7 mouse cellular contexts compared by ENCODE assay signal in the genomic region with DNA sequence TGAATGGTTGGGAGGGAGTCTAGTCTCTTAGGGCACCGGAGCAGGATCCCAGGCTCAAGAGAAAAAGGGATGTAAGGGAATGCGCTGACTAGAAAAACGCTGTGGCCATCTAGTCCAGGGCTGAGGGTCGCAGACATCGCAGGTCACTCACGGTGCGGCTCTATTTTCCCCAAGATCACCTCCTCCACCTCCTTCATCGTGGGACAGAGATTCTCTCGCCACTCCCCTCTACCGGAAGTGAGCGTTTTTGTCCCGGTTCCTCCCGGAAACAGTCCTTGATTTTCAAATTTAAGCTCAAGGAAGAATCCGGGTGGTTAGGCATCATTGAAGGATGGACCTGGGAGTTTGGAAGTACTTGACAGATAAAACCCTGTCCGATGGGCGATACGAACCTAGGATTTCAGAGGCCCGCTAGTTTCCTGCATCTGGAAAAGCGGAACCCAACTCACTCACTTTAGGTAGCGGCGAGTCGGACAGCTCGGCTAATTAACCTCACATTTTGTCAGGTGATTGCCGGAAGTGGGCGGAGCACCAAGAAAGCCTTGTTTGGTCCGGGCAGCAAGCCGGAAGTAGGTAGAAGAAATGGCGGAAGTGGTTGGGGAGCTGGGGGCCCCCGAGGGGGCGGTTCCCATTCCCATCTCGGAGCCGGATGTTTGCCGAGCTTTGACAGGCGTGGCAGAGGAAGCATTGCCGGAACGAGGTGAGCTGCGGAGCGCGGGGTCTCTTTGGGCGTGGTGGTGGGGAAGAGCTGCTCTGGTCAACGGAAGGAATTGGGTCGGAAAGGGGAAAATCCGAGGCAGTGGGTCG. TPM values are rescaled to one million over a fixed set of nuclear protein-coding genes. Genes with fewer than 3 reads are reported as not detected.
DNase-seq lines count a peak whose midpoint lies in the region; ATAC-seq and TF ChIP-seq lines count a peak whose summit lies in the region.

A gene (minus strand): TSS at position 239 of the 807 bp plus-strand sequence.
A gene (plus strand): TSS at position 308 of the 807 bp plus-strand sequence.

- peak within 1 kb of the TSS; percentile 91 for H3K27ac ChIP-seq in embryonic facial prominence, embryonic 10.5 days (replicated peaks)
- peak within 1 kb of the TSS; percentile 89 for H3K27ac ChIP-seq in intestine, postnatal 0 days (ENCODE audit: low read depth, low read length)
- peak within 1 kb of the TSS; percentile 80 for H3K27ac ChIP-seq in midbrain, embryonic 12.5 days (replicated peaks)
- H3K27ac ChIP-seq in small intestine, adult 2 months (ENCODE audit: insufficient read depth, low read depth, low read length), result peak within 1 kb of the TSS; percentile 83

- peaks cover 16% of the 10 kb centered on the region for H3K4me1 ChIP-seq in embryonic facial prominence, embryonic 10.5 days
- H3K4me1 ChIP-seq in intestine, postnatal 0 days (replicated peaks; ENCODE audit: control insufficient read depth, insufficient read depth, low read length), result no peaks in the 10 kb centered on the region; the same call in 1 of the 2 replicates
- peaks cover 28% of the 10 kb centered on the region for H3K4me1 ChIP-seq in midbrain, embryonic 12.5 days
- H3K4me1 ChIP-seq in small intestine, adult 2 months (ENCODE audit: control insufficient read depth, insufficient read depth, insufficient read length, low read length), result peaks cover 11% of the 10 kb centered on the region

- no peaks in the 10 kb centered on the region for H3K9me3 ChIP-seq in embryonic facial prominence, embryonic 10.5 days
- H3K9me3 ChIP-seq in intestine, postnatal 0 days (ENCODE audit: control insufficient read depth), result no peaks in the 10 kb centered on the region
- no peaks in the 10 kb centered on the region for H3K9me3 ChIP-seq in midbrain, embryonic 12.5 days

- peak; percentile 96 for DNase-seq in adrenal gland, postnatal 10 days
- peak; percentile 98 for DNase-seq in embryonic facial prominence, embryonic 10.5 days (ENCODE audit: low spot score)
- peak; percentile 86 for DNase-seq in gonadal fat pad, adult 2 months (ENCODE audit: low read depth)
- peak; percentile 98 for DNase-seq in left cerebral cortex, postnatal 4 days

- H3K9ac ChIP-seq in intestine, postnatal 0 days (ENCODE audit: low read depth, low read length), result peak within 1 kb of the TSS; percentile 65
- H3K9ac ChIP-seq in midbrain, embryonic 12.5 days (replicated peaks), result peak within 1 kb of the TSS; percentile 95

- peak within 1 kb of the TSS; percentile 96 for H3K4me3 ChIP-seq in embryonic facial prominence, embryonic 10.5 days
- peak within 1 kb of the TSS; percentile 82 for H3K4me3 ChIP-seq in intestine, postnatal 0 days (ENCODE audit: low read depth, low read length)
- peak within 1 kb of the TSS; percentile 90 for H3K4me3 ChIP-seq in midbrain, embryonic 12.5 days
- H3K4me3 ChIP-seq in small intestine, adult 2 months (ENCODE audit: low read depth, low read length), result peak within 1 kb of the TSS; percentile 78

- under 1% methylated on average over 44 of the region's 44 CpGs for WGBS in embryonic facial prominence, embryonic 10.5 days
- WGBS in intestine, postnatal 0 days, result under 1% methylated on average over 44 of the region's 44 CpGs
- under 1% methylated on average over 44 of the region's 44 CpGs for WGBS in midbrain, embryonic 12.5 days
- under 1% methylated on average over 44 of the region's 44 CpGs for WGBS in small intestine, adult 2 months

- peak; percentile 90 for ATAC-seq in intestine, postnatal 0 days
- peak; percentile 94 for ATAC-seq in midbrain, embryonic 12.5 days (ENCODE audit: low FRiP score, low read depth)

- TF ChIP-seq CTCF in intestine, postnatal 0 days (IDR thresholded peaks at IDR 0.05; ENCODE audit: low read depth), result peak; percentile 7; the same call in 1 of the 2 replicates
- no peak for TF ChIP-seq CTCF in small intestine, adult 2 months (IDR thresholded peaks at IDR 0.05; ENCODE audit: extremely low read depth, insufficient read length, insufficient replicate concordance, low read depth, low read length)

- no peaks in the 10 kb centered on the region for H3K27me3 ChIP-seq in embryonic facial prominence, embryonic 10.5 days (replicated peaks; ENCODE audit: low read depth, poor library complexity, severe bottlenecking)
- H3K27me3 ChIP-seq in intestine, postnatal 0 days (replicated peaks; ENCODE audit: control insufficient read depth, insufficient read depth, low read length), result no peaks in the 10 kb centered on the region
- H3K27me3 ChIP-seq in midbrain, embryonic 12.5 days, result no peaks in the 10 kb centered on the region
- no peaks in the 10 kb centered on the region for H3K27me3 ChIP-seq in small intestine, adult 2 months (ENCODE audit: control insufficient read depth, insufficient read depth, low read length)

- TF ChIP-seq POLR2A in small intestine, adult 2 months (IDR thresholded peaks at IDR 0.05; ENCODE audit: low read depth, low read length), result peak; percentile 89

- peak within 1 kb of the TSS; percentile 84 for H3K4me2 ChIP-seq in intestine, postnatal 0 days (replicated peaks; ENCODE audit: low read depth)
- H3K4me2 ChIP-seq in midbrain, embryonic 12.5 days (replicated peaks), result peak within 1 kb of the TSS; percentile 100

- H3K36me3 ChIP-seq in embryonic facial prominence, embryonic 10.5 days (replicated peaks), result peaks cover 59% of the 10 kb centered on the region
- H3K36me3 ChIP-seq in intestine, postnatal 0 days (ENCODE audit: control insufficient read depth, insufficient read depth), result peaks cover 45% of the 10 kb centered on the region
- peaks cover 52% of the 10 kb centered on the region for H3K36me3 ChIP-seq in midbrain, embryonic 12.5 days
- H3K36me3 ChIP-seq in small intestine, adult 2 months (ENCODE audit: control insufficient read depth, insufficient read depth, low read length), result peaks cover 50% of the 10 kb centered on the region

- intact Hi-C loops in left cerebral cortex, postnatal 4 days (cut with DNase I), result no loop called here

RNA-seq across cellular contexts. Expression of the first gene that starts in this region (rescaled TPM):
- 10 to 100 TPM; 13.2 to 16.9 TPM for total RNA-seq in adrenal gland, postnatal 10 days (2021)
- 11.0 and 11.5 TPM in 2 replicates for polyA plus RNA-seq in embryonic facial prominence, embryonic 10.5 days (2016; fragmentation: Nextera tagmentation; extraction: Ambion mirVana)
- polyA plus RNA-seq in gonadal fat pad, adult 2 months (2012; rRNA removed), result 15.1 and 16.5 TPM in 2 replicates
- 2.6 and 3.3 TPM in 2 replicates for polyA plus RNA-seq in intestine, postnatal 0 days (2015; fragmentation: Nextera tagmentation; extraction: Ambion mirVana)
- total RNA-seq in left cerebral cortex, postnatal 4 days (2021), result 10 to 100 TPM; 24.2 to 26.2 TPM
- 11.0 and 13.3 TPM in 2 replicates for polyA plus RNA-seq in midbrain, embryonic 12.5 days (2016; fragmentation: Nextera tagmentation; extraction: Ambion mirVana)
- polyA plus RNA-seq in small intestine, adult 2 months (2012; rRNA removed), result 6.2 and 11.0 TPM in 2 replicates

RNA-seq across cellular contexts. Expression of the second gene that starts in this region (rescaled TPM):
- 10 to 100 TPM; 53.8 to 70.9 TPM for total RNA-seq in adrenal gland, postnatal 10 days (2021)
- polyA plus RNA-seq in embryonic facial prominence, embryonic 10.5 days (2016; fragmentation: Nextera tagmentation; extraction: Ambion mirVana), result 76.0 and 80.5 TPM in 2 replicates
- 97.9 and 103 TPM in 2 replicates for polyA plus RNA-seq in gonadal fat pad, adult 2 months (2012; rRNA removed)
- polyA plus RNA-seq in intestine, postnatal 0 days (2015; fragmentation: Nextera tagmentation; extraction: Ambion mirVana), result 92.3 and 94.0 TPM in 2 replicates
- 10 to 100 TPM; 87.4 to 99.0 TPM for total RNA-seq in left cerebral cortex, postnatal 4 days (2021)
- polyA plus RNA-seq in midbrain, embryonic 12.5 days (2016; fragmentation: Nextera tagmentation; extraction: Ambion mirVana), result 83.7 and 88.9 TPM in 2 replicates
- 44.2 and 99.2 TPM in 2 replicates for polyA plus RNA-seq in small intestine, adult 2 months (2012; rRNA removed)

Comparison
In these comparisons a context has a peak if more than half of its experiments do, and no peak if none do; other contexts are left out.
1. Peak in every context shown above with its lines: DNase-seq, ATAC-seq, H3K4me3 ChIP-seq and H3K27ac ChIP-seq.